Mouse (Mus musculus): ENCODE measurements at regions not wholly inside any gene's neighbourhood (a gene's known extent, or its start where the extent isn't known, plus 50 kb on each side); places are given as distances from the start of the nearest gene placed in this dataset.

DNA sequence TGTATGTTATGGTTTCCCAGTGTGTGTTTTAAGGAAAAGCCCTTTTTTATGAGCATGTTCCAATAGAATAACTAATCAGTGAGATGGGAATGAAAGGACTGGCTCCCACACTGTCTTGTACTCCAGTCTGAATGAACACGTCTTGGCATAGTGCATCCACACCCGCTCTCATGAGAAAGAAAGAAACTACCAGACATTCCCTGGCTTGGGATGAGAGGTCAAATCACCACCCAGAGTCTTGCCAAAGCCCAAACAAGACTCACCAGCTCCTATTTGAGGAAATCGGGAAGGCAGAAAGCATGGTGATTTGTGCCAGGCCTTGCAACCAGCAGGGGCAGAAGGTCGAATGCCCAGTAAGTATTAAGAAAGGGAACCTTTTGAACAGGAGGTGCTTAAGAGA, 110.6 kb downstream of the Tmx1 start:
- no peak overlapping the region for H3K4me2 ChIP-seq
- H3K27ac ChIP-seq (ENCODE audit: low read depth, low read length) = no peak overlapping the region
- H3K4me1 ChIP-seq (replicated peaks; ENCODE audit: control insufficient read depth, insufficient read depth, low read length) = no peaks in the 10 kb centered on the region
- no peak overlapping the region for H3K9ac ChIP-seq (ENCODE audit: low read depth, low read length)
- ATAC-seq (replicated peaks; ENCODE audit: low FRiP score) (no peak), DNase-seq (ENCODE audit: low spot score) (no peak)
- no peaks in the 10 kb centered on the region for H3K27me3 ChIP-seq (replicated peaks; ENCODE audit: control insufficient read depth, insufficient read depth, low read length)
- H3K4me3 ChIP-seq (ENCODE audit: low read depth, low read length) = no peak overlapping the region
- whole genome bisulfite sequencing = 74% methylated on average over 4 of the region's 4 CpGs
- no peaks in the 10 kb centered on the region for H3K9me3 ChIP-seq (ENCODE audit: control insufficient read depth, low read length)
- H3K36me3 ChIP-seq (ENCODE audit: control insufficient read depth, insufficient read depth, low read length) = no peaks in the 10 kb centered on the region

- H3K4me3 ChIP-seq (ENCODE audit: low read depth, low read length) = no peak overlapping the region
- no peak for ATAC-seq (replicated peaks; ENCODE audit: low FRiP score)
- WGBS = 61% methylated on average over 7 of the region's 7 CpGs
Observed at GRCm38 (mm10) chr12:70575665-70576064, 122.8 kb downstream of the Tmx1 start.

GRCm38 (mm10) chr12:70577769-70578168, 124.9 kb downstream of the Tmx1 start:
- no peak for ATAC-seq (replicated peaks; ENCODE audit: low FRiP score)
- Histone ChIP-seq H3K4me3 (ENCODE audit: low read depth, low read length) (no peak overlapping the region), H3K4me2 (no peak overlapping the region), H3K9me3 (ENCODE audit: control insufficient read depth, low read length) (no peaks in the 10 kb centered on the region), H3K4me1 (replicated peaks; ENCODE audit: control insufficient read depth, insufficient read depth, low read length) (no peaks in the 10 kb centered on the region; the same call in 1 of the 2 replicates), H3K27me3 (replicated peaks; ENCODE audit: control insufficient read depth, insufficient read depth, low read length) (no peaks in the 10 kb centered on the region), H3K36me3 (ENCODE audit: control insufficient read depth, insufficient read depth, low read length) (no peaks in the 10 kb centered on the region), H3K27ac (ENCODE audit: low read depth, low read length) (no peak overlapping the region), H3K9ac (ENCODE audit: low read depth, low read length) (no peak overlapping the region)
- DNase-seq (ENCODE audit: low spot score) = no peak
- WGBS = 77% methylated on average over 4 of the region's 4 CpGs

More at GRCm38 (mm10) chr12:70575665-70576064, 122.8 kb downstream of the Tmx1 start:
- Histone ChIP-seq H3K4me2 (no peak overlapping the region), H3K9ac (ENCODE audit: low read depth, low read length) (no peak overlapping the region), H3K27me3 (replicated peaks; ENCODE audit: control insufficient read depth, insufficient read depth, low read length) (no peaks in the 10 kb centered on the region), H3K4me1 (replicated peaks; ENCODE audit: control insufficient read depth, insufficient read depth, low read length) (no peaks in the 10 kb centered on the region; the same call in 1 of the 2 replicates), H3K36me3 (ENCODE audit: control insufficient read depth, insufficient read depth, low read length) (no peaks in the 10 kb centered on the region), H3K27ac (ENCODE audit: low read depth, low read length) (no peak overlapping the region), H3K9me3 (ENCODE audit: control insufficient read depth, low read length) (no peaks in the 10 kb centered on the region)
- DNase-seq (ENCODE audit: low spot score) = no peak

- Histone ChIP-seq H3K27ac (ENCODE audit: low read depth, low read length) (no peak overlapping the region), H3K4me2 (no peak overlapping the region), H3K36me3 (ENCODE audit: control insufficient read depth, insufficient read depth, low read length) (no peaks in the 10 kb centered on the region), H3K27me3 (replicated peaks; ENCODE audit: control insufficient read depth, insufficient read depth, low read length) (no peaks in the 10 kb centered on the region), H3K4me3 (ENCODE audit: low read depth, low read length) (no peak overlapping the region), H3K4me1 (replicated peaks; ENCODE audit: control insufficient read depth, insufficient read depth, low read length) (no peaks in the 10 kb centered on the region; the same call in 1 of the 2 replicates), H3K9ac (ENCODE audit: low read depth, low read length) (no peak overlapping the region), H3K9me3 (ENCODE audit: control insufficient read depth, low read length) (no peaks in the 10 kb centered on the region)
- 80% methylated on average over 8 of the region's 8 CpGs for WGBS
- DNase-seq (ENCODE audit: low spot score) (no peak), ATAC-seq (replicated peaks; ENCODE audit: low FRiP score) (no peak)
Observed at GRCm38 (mm10) chr12:70579328-70579905, 126.5 kb downstream of the Tmx1 start.

DNA sequence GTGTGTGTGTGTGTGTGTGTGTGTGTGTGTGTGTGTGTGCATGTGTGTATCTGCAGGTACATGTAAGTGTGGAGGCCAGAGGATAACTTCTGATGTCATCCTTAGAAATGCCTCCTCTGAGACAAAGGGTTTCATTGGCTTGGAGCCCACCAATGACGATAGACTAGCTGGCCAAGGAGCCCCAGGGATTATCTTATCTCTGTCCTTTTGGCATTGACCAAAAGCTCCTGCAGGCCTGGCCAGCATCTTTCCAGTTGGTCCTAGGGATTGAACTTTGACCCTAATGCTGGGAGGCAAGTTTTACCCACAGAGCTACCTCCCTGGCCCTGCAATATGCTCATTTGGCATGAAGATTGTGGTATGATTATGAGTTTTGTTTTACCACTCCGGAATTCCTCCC, 133.3 kb downstream of the Tmx1 start:
- Histone ChIP-seq H3K4me1 (replicated peaks; ENCODE audit: control insufficient read depth, insufficient read depth, low read length) (no peaks in the 10 kb centered on the region), H3K4me3 (ENCODE audit: low read depth, low read length) (no peak overlapping the region), H3K27ac (ENCODE audit: low read depth, low read length) (no peak overlapping the region), H3K36me3 (ENCODE audit: control insufficient read depth, insufficient read depth, low read length) (no peaks in the 10 kb centered on the region), H3K4me2 (no peak overlapping the region), H3K27me3 (replicated peaks; ENCODE audit: control insufficient read depth, insufficient read depth, low read length) (no peaks in the 10 kb centered on the region), H3K9ac (ENCODE audit: low read depth, low read length) (no peak overlapping the region), H3K9me3 (ENCODE audit: control insufficient read depth, low read length) (no peaks in the 10 kb centered on the region)
- ATAC-seq (replicated peaks; ENCODE audit: low FRiP score) = no peak
- WGBS = 77% methylated on average over 2 of the region's 2 CpGs
- no peak for DNase-seq (ENCODE audit: low spot score)

DNA sequence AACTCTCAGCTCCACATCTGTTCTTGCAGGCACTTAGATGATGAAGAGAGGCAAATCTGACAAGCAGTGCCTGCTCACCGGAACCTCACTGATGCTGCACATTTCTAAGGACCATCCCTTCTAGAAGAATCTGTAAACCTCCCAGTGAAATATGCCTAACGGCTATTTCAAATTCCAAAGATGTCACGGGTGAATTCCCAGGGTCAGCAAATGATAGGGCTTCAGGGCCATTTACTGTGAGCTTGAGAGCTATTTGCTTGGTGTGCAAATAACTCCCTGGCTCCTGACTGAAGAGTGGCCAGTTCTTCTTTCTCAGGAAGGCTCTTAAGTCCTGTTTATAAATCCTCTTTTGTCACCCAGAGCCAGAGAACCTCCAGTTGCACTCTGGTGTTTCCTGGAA, 135.3 kb downstream of the Tmx1 start:
- Histone ChIP-seq H3K27me3 (replicated peaks; ENCODE audit: control insufficient read depth, insufficient read depth, low read length) (no peaks in the 10 kb centered on the region), H3K9ac (ENCODE audit: low read depth, low read length) (no peak overlapping the region), H3K9me3 (ENCODE audit: control insufficient read depth, low read length) (no peaks in the 10 kb centered on the region), H3K4me1 (replicated peaks; ENCODE audit: control insufficient read depth, insufficient read depth, low read length) (no peaks in the 10 kb centered on the region), H3K36me3 (ENCODE audit: control insufficient read depth, insufficient read depth, low read length) (no peaks in the 10 kb centered on the region), H3K4me3 (ENCODE audit: low read depth, low read length) (no peak overlapping the region), H3K4me2 (no peak overlapping the region), H3K27ac (ENCODE audit: low read depth, low read length) (no peak overlapping the region)
- ATAC-seq (replicated peaks; ENCODE audit: low FRiP score) = no peak
- DNase-seq (ENCODE audit: low spot score) = no peak
- WGBS = 62% methylated on average over 3 of the region's 3 CpGs

DNA sequence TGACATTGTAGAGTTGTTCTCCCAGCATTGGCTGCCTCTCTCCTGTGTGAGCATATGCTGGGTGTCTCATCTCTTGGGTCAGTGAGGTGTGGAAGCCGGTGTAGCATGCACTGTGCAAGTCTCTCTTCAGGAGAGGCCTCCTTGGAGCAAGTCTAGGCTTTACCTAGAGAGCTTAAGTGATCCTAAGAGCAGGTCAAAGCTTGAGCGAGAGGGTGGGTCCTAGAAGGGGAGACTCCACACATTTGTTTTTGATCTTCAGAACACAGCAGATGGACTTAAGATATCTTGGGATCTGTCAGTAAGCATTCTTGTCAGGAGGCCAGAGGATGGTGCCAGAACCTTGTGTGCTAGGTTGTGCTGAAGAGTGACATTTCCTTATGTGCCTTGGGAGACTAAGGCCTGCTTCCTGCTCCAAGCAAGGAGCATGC, 136.4 kb downstream of the Tmx1 start:
- Histone ChIP-seq H3K27me3 (replicated peaks; ENCODE audit: control insufficient read depth, insufficient read depth, low read length) (no peaks in the 10 kb centered on the region), H3K27ac (ENCODE audit: low read depth, low read length) (no peak overlapping the region), H3K4me1 (replicated peaks; ENCODE audit: control insufficient read depth, insufficient read depth, low read length) (no peaks in the 10 kb centered on the region), H3K4me3 (ENCODE audit: low read depth, low read length) (no peak overlapping the region), H3K4me2 (no peak overlapping the region), H3K9me3 (ENCODE audit: control insufficient read depth, low read length) (no peaks in the 10 kb centered on the region), H3K9ac (ENCODE audit: low read depth, low read length) (no peak overlapping the region), H3K36me3 (ENCODE audit: control insufficient read depth, insufficient read depth, low read length) (no peaks in the 10 kb centered on the region)
- DNase-seq (ENCODE audit: low spot score) (no peak), ATAC-seq (replicated peaks; ENCODE audit: low FRiP score) (no peak)
- 71% methylated on average over 2 of the region's 2 CpGs for WGBS

DNA sequence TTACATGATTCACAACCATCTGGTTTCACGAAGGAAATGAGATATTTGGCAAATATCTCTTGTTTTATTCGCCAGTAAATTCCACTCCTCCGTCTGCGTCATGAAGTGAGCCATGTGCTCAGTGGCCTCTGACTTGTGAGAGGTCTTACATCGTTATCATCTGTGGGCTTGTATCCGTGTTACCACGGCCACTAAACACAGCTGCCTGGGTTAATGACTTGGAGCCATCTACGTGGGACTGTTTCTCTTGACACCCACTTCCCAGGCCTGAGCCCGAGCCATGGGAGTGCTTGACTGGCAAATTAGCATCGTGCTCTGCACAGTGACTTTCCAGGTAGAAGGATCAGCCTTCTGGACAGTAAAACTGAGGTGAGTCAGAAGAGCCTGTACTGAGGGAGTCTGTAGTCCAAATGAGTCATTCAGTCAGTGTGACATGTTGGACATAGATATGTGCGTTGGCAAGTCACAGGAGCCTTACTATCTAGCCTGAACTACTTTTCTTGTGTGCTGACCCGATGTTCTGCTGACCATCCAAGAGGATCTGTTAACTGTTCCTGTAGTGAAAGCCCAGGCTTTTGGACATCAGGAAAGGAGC, 137.7 kb downstream of the Tmx1 start:
- Histone ChIP-seq H3K9me3 (ENCODE audit: control insufficient read depth, low read length) (no peaks in the 10 kb centered on the region), H3K4me1 (replicated peaks; ENCODE audit: control insufficient read depth, insufficient read depth, low read length) (no peaks in the 10 kb centered on the region), H3K36me3 (ENCODE audit: control insufficient read depth, insufficient read depth, low read length) (no peaks in the 10 kb centered on the region), H3K9ac (ENCODE audit: low read depth, low read length) (no peak overlapping the region), H3K27ac (ENCODE audit: low read depth, low read length) (no peak overlapping the region), H3K4me3 (ENCODE audit: low read depth, low read length) (no peak overlapping the region), H3K27me3 (replicated peaks; ENCODE audit: control insufficient read depth, insufficient read depth, low read length) (no peaks in the 10 kb centered on the region), H3K4me2 (no peak overlapping the region)
- ATAC-seq (replicated peaks; ENCODE audit: low FRiP score) (no peak), DNase-seq (ENCODE audit: low spot score) (no peak)
- WGBS = 81% methylated on average over 12 of the region's 12 CpGs

- Histone ChIP-seq H3K27me3 (replicated peaks; ENCODE audit: control insufficient read depth, insufficient read depth, low read length) (no peaks in the 10 kb centered on the region), H3K4me1 (replicated peaks; ENCODE audit: control insufficient read depth, insufficient read depth, low read length) (no peaks in the 10 kb centered on the region), H3K4me3 (ENCODE audit: low read depth, low read length) (no peak overlapping the region), H3K36me3 (ENCODE audit: control insufficient read depth, insufficient read depth, low read length) (no peaks in the 10 kb centered on the region), H3K4me2 (no peak overlapping the region), H3K9me3 (ENCODE audit: control insufficient read depth, low read length) (no peaks in the 10 kb centered on the region), H3K9ac (ENCODE audit: low read depth, low read length) (no peak overlapping the region), H3K27ac (ENCODE audit: low read depth, low read length) (no peak overlapping the region)
- ATAC-seq (replicated peaks; ENCODE audit: low FRiP score) (no peak), DNase-seq (ENCODE audit: low spot score) (no peak)
- 92% methylated on average over 4 of the region's 4 CpGs for WGBS
Observed at GRCm38 (mm10) chr12:70592821-70593220, 139.9 kb downstream of the Tmx1 start.
